Mouse (Mus musculus): ENCODE results near the gene Aoc3. TPM values are rescaled to one million over a fixed set of nuclear protein-coding genes. Genes with fewer than 3 reads are reported as not detected.

Gene Aoc3
- polyA plus RNA-seq (2016; fragmentation: Nextera tagmentation; extraction: Ambion mirVana) = 0.04 TPM in 1 of 2 replicates, not detected in the other

GRCm38 (mm10) chr11:101330371-101330924 is at the start of gene Aoc3:
Aoc3 (plus strand) TSS chr11:101330605.
- no peak for DNase-seq (ENCODE audit: low spot score)
- Histone ChIP-seq H3K27ac (replicated peaks) (no peak within 1 kb of the TSS), H3K27me3 (ENCODE audit: low read depth, poor library complexity, severe bottlenecking) (no peaks in the 10 kb centered on the region), H3K4me3 (no peak within 1 kb of the TSS), H3K9me3 (replicated peaks) (no peaks in the 10 kb centered on the region), H3K36me3 (peaks cover 13% of the 10 kb centered on the region), H3K4me1 (peaks cover 21% of the 10 kb centered on the region)
- WGBS = 84% methylated on average over 7 of the region's 7 CpGs

DNA sequence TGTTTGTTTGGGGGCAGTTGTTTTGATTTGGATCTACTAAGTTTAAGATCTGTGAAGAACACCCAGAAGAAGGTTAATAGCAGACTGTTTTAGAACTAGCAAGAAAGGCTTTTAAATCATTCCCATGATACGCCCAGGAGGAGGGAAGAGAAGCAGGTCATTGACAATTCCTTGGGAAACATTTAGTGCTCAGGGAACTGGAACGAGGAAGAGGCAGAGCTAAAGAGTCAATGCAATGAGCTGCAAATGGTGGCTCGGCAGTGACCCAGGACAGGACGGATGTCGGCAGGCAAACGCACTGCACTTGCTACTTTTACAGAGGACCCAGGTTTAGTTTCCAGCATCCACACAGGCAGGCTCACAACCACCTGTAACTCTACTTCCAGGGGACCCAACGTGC is 49.6 kb upstream of the Aoc3 start:
- Histone ChIP-seq H3K4me1 (peaks cover 45% of the 10 kb centered on the region), H3K36me3 (peaks cover 20% of the 10 kb centered on the region), H3K4me3 (no peak overlapping the region), H3K9me3 (replicated peaks) (no peaks in the 10 kb centered on the region), H3K27me3 (ENCODE audit: low read depth, poor library complexity, severe bottlenecking) (peaks cover 34% of the 10 kb centered on the region), H3K27ac (replicated peaks) (no peak overlapping the region)
- no peak for DNase-seq (ENCODE audit: low spot score)
- 53% methylated on average over 7 of the region's 7 CpGs for WGBS

- Histone ChIP-seq H3K4me3 (no peak overlapping the region), H3K4me1 (peaks cover 24% of the 10 kb centered on the region), H3K27me3 (ENCODE audit: low read depth, poor library complexity, severe bottlenecking) (peaks cover 17% of the 10 kb centered on the region), H3K9me3 (replicated peaks) (no peaks in the 10 kb centered on the region), H3K36me3 (peaks cover 24% of the 10 kb centered on the region), H3K27ac (replicated peaks) (no peak overlapping the region)
- DNase-seq (ENCODE audit: low spot score) = no peak
- WGBS = 31% methylated on average over 5 of the region's 5 CpGs
Measured at GRCm38 (mm10) chr11:101282896-101283295, 47.5 kb upstream of the Aoc3 start.

DNA sequence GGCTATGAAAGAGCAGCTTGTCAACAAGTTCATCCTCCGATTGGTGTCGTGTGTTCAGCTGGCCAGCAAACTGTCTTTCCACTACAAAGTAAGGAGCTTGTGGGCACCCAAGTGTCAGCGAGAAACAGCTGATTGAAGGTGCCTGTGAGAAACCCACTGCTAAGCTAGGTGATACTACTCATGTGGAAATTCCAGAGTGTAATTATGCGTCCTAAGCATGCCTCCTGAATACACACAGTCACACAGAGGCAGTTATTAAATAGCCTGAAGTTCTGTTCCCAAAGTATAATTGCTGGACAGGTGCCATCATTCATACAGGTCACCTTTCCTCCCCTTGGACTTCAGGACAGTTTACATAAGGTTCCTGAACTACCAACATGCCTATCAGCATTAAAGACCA is 46.6 kb upstream of the Aoc3 start:
- no peak overlapping the region for H3K27ac ChIP-seq (replicated peaks)
- DNase-seq (ENCODE audit: low spot score) = no peak

DNA sequence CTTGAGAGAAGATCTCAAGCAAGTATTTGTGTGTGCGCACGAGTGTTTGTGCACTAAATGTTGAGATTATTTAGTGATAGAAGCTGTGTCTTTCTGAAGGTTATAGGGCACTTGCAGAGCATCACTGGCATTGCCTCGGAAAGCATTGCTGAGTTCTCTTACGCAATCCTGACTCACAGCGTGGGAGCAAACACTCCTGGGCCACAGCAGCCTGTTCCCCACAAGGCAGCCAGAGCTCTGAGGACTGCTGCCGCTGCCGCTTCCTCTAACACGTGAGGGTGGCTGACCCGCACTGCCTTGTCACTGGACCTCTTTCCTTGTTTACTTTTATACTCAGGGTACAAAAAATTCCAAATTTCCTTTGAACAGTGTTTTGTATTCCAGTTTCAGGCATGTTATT is 43.1 kb upstream of the Aoc3 start:
- no peak for DNase-seq (ENCODE audit: low spot score)
- Histone ChIP-seq H3K27ac (replicated peaks) (no peak overlapping the region), H3K36me3 (peaks cover 67% of the 10 kb centered on the region), H3K4me1 (peaks cover 12% of the 10 kb centered on the region), H3K27me3 (ENCODE audit: low read depth, poor library complexity, severe bottlenecking) (no peaks in the 10 kb centered on the region), H3K9me3 (replicated peaks) (no peaks in the 10 kb centered on the region), H3K4me3 (no peak overlapping the region)
- WGBS = 91% methylated on average over 9 of the region's 9 CpGs

More for the DNA sequence above, 46.6 kb upstream of the Aoc3 start:
- Histone ChIP-seq H3K4me3 (no peak overlapping the region), H3K9me3 (replicated peaks) (no peaks in the 10 kb centered on the region), H3K36me3 (peaks cover 32% of the 10 kb centered on the region), H3K4me1 (peaks cover 20% of the 10 kb centered on the region), H3K27me3 (ENCODE audit: low read depth, poor library complexity, severe bottlenecking) (peaks cover 17% of the 10 kb centered on the region)
- 73% methylated on average over 4 of the region's 4 CpGs for WGBS

DNA sequence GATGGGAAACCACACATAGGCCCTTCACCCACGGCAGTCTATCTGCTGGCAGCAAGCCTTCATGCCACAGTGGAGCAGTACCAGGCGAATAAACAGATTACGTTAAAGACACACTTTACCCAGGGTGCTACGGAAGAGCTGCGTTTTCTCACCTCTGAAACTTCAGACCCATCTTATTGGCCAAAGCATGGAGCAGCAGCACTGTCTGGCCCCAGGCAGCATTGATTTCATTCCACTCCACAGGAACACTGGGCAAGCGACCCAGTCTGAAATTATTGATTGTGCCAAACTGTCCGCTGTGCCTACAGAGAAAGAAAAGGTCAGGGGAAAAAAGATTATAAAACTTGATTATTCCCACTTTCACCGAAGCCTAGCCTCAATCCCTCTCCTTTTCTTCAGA is 39.2 kb upstream of the Aoc3 start:
- H3K36me3 ChIP-seq = peaks cover 97% of the 10 kb centered on the region
- DNase-seq (ENCODE audit: low spot score) = no peak
- no peaks in the 10 kb centered on the region for H3K4me1 ChIP-seq
- no peaks in the 10 kb centered on the region for H3K27me3 ChIP-seq (ENCODE audit: low read depth, poor library complexity, severe bottlenecking)
- H3K9me3 ChIP-seq (replicated peaks) = no peaks in the 10 kb centered on the region
- no peak overlapping the region for H3K4me3 ChIP-seq
- 95% methylated on average over 8 of the region's 8 CpGs for WGBS
- no peak overlapping the region for H3K27ac ChIP-seq (replicated peaks)

GRCm38 (mm10) chr11:101295191-101295590 is 35.2 kb upstream of the Aoc3 start:
- DNase-seq (ENCODE audit: low spot score) = no peak
- Histone ChIP-seq H3K36me3 (peaks cover 97% of the 10 kb centered on the region), H3K9me3 (replicated peaks) (no peaks in the 10 kb centered on the region), H3K4me1 (peaks cover under 1% of the 10 kb centered on the region; the same call in 1 of the 2 replicates), H3K27ac (replicated peaks) (no peak overlapping the region), H3K4me3 (no peak overlapping the region), H3K27me3 (ENCODE audit: low read depth, poor library complexity, severe bottlenecking) (no peaks in the 10 kb centered on the region)
- 89% methylated on average over 8 of the region's 8 CpGs for WGBS

GRCm38 (mm10) chr11:101300881-101301280 is 29.5 kb upstream of the Aoc3 start:
- peaks cover 42% of the 10 kb centered on the region for H3K36me3 ChIP-seq
- 72% methylated on average over 7 of the region's 7 CpGs for WGBS
- H3K4me1 ChIP-seq = peaks cover 22% of the 10 kb centered on the region
- H3K27ac ChIP-seq (replicated peaks) = no peak overlapping the region
- no peaks in the 10 kb centered on the region for H3K9me3 ChIP-seq (replicated peaks)
- peak overlapping the region; percentile 90 for H3K4me3 ChIP-seq
- H3K27me3 ChIP-seq (ENCODE audit: low read depth, poor library complexity, severe bottlenecking) = no peaks in the 10 kb centered on the region
- DNase-seq (ENCODE audit: low spot score) = no peak

GRCm38 (mm10) chr11:101301299-101302003 is 29.0 kb upstream of the Aoc3 start:
- no peaks in the 10 kb centered on the region for H3K27me3 ChIP-seq (ENCODE audit: low read depth, poor library complexity, severe bottlenecking)
- H3K9me3 ChIP-seq (replicated peaks) = no peaks in the 10 kb centered on the region
- no peak for DNase-seq (ENCODE audit: low spot score)
- peak overlapping the region; percentile 85 for H3K27ac ChIP-seq (replicated peaks)
- peaks cover 22% of the 10 kb centered on the region for H3K4me1 ChIP-seq
- WGBS = 16% methylated on average over 26 of the region's 26 CpGs
- peak overlapping the region; percentile 90 for H3K4me3 ChIP-seq
- peaks cover 38% of the 10 kb centered on the region for H3K36me3 ChIP-seq

GRCm38 (mm10) chr11:101302004-101302798 is 28.2 kb upstream of the Aoc3 start, which contains the start of gene Becn1:
Becn1 (minus strand) TSS chr11:101302286.
- Histone ChIP-seq H3K9me3 (replicated peaks) (no peaks in the 10 kb centered on the region), H3K36me3 (peaks cover 30% of the 10 kb centered on the region), H3K27me3 (ENCODE audit: low read depth, poor library complexity, severe bottlenecking) (no peaks in the 10 kb centered on the region), H3K27ac (replicated peaks) (peak within 1 kb of the TSS; percentile 85), H3K4me3 (peak within 1 kb of the TSS; percentile 90), H3K4me1 (peaks cover 22% of the 10 kb centered on the region)
- WGBS = 7% methylated on average over 39 of the region's 39 CpGs
- peak; percentile 96 for DNase-seq (ENCODE audit: low spot score)

GRCm38 (mm10) chr11:101307744-101308143 is 22.7 kb upstream of the Aoc3 start:
- H3K4me3 ChIP-seq = no peak overlapping the region
- no peaks in the 10 kb centered on the region for H3K9me3 ChIP-seq (replicated peaks)
- no peaks in the 10 kb centered on the region for H3K36me3 ChIP-seq
- WGBS = 40% methylated on average over 5 of the region's 5 CpGs
- no peaks in the 10 kb centered on the region for H3K4me1 ChIP-seq
- H3K27me3 ChIP-seq (ENCODE audit: low read depth, poor library complexity, severe bottlenecking) = no peaks in the 10 kb centered on the region
- no peak for DNase-seq (ENCODE audit: low spot score)
- no peak overlapping the region for H3K27ac ChIP-seq (replicated peaks)

DNA sequence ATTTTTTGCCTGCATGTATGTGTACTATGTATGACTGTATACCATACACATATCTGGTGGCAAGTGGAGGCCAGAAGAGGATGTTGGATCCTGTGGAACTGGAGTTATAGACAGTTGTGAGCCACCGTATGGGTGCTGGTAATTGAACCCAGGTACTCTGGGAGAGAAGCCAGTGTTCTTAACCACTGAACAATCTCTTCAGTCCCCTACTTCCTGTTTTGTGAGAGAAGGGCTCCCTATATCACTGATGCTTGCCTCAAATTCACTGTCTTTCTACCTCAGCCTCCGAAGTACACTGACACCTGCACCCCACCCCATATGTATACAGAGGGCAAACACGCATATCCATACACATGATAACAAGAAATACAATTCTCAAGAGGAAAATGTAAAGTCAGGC is 19.3 kb upstream of the Aoc3 start:
- Histone ChIP-seq H3K27me3 (ENCODE audit: low read depth, poor library complexity, severe bottlenecking) (no peaks in the 10 kb centered on the region), H3K4me3 (no peak overlapping the region), H3K27ac (replicated peaks) (no peak overlapping the region), H3K9me3 (replicated peaks) (no peaks in the 10 kb centered on the region), H3K4me1 (peaks cover 5% of the 10 kb centered on the region; the same call in 1 of the 2 replicates), H3K36me3 (no peaks in the 10 kb centered on the region)
- DNase-seq (ENCODE audit: low spot score) = no peak
- 85% methylated on average over 3 of the region's 3 CpGs for WGBS

DNA sequence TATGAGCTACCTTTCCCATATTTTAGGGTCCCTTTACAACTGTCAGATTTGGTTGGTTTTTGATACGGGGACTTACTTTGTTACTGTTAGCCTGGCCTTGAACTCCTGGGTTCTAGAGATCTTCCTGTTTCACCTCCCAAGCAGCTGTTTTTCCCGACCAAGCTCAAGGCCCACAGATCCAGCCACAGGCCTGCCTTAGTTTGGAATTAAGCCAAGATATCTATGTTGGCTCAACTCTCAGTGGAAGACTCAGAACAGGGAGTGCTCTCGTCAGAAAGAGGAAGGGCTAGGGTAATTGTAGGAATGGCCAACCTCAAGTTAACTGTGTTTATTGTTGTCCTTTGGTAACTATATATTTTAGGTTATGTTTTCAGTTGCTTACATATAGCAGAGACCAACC is 18.3 kb upstream of the Aoc3 start:
- Histone ChIP-seq H3K36me3 (no peaks in the 10 kb centered on the region), H3K27ac (replicated peaks) (no peak overlapping the region), H3K9me3 (replicated peaks) (no peaks in the 10 kb centered on the region), H3K27me3 (ENCODE audit: low read depth, poor library complexity, severe bottlenecking) (no peaks in the 10 kb centered on the region), H3K4me1 (peaks cover 12% of the 10 kb centered on the region), H3K4me3 (no peak overlapping the region)
- DNase-seq (ENCODE audit: low spot score) = no peak
- WGBS = 84% methylated on average over 3 of the region's 3 CpGs

Data from midbrain, embryonic 10.5 days (tissue).